Mouse (Mus musculus) T-helper 17 cell (primary cell): ENCODE measurements around the gene Tex14.

Source experiments
- in situ Hi-C, 2 experiments: fragments of 300-600 bp; cut with MboI, MseI; formaldehyde crosslinking; loops; 1 replicate in 1 of 2; 2 replicates in 1 of 2; pipeline ENCODE4 v1.15.1; 2025; ENCODE audit warnings: high pct_unique_total_duplicates in 2 of 2

The Tex14 gene

DNA sequence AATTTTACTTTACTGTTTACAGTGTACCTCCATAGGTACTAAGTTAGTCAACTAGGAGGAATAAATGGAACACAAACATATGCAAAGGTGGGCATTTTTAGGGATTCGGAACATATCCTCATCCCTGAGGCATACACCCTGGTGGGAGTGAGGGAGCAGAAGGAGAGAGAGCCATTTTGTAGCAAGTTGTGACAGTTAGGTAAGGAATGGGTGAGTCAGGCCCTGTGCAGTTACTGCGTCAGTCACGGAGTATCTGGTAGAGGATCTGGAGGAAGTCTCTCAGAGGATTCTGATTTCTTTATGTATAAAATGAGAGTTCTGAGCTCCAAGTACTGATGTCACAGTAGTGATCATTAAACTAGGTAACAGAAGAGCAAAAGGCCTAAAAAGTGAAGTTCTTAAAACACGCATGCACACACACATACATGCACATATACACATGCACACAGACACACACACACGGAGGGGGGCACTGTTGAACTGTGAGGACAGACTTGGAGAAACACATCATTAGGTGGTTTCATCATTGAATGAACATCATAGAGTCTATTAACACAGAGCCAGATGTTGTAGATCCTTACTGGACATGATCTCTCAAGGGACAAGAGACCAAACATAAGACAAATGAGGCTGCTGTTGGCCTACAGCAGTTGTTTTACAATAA, 182.5 kb downstream of the Tex14 start:
- in situ Hi-C loops = no loop called here

GRCm38 (mm10) chr11:87589605-87590004, 184.7 kb downstream of the Tex14 start:
- in situ Hi-C loops = no loop called here

GRCm38 (mm10) chr11:87590841-87591525, 186.1 kb downstream of the Tex14 start:
- in situ Hi-C loops = no loop called here

GRCm38 (mm10) chr11:87591526-87592353, 186.9 kb downstream of the Tex14 start, which contains the start of gene Mtmr4:
Gene Mtmr4, plus strand, starts transcription at chr11:87592162.
- in situ Hi-C loops = no loop called here

GRCm38 (mm10) chr11:87592354-87592695, 187.5 kb downstream of the Tex14 start:
- in situ Hi-C loops = no loop called here

DNA sequence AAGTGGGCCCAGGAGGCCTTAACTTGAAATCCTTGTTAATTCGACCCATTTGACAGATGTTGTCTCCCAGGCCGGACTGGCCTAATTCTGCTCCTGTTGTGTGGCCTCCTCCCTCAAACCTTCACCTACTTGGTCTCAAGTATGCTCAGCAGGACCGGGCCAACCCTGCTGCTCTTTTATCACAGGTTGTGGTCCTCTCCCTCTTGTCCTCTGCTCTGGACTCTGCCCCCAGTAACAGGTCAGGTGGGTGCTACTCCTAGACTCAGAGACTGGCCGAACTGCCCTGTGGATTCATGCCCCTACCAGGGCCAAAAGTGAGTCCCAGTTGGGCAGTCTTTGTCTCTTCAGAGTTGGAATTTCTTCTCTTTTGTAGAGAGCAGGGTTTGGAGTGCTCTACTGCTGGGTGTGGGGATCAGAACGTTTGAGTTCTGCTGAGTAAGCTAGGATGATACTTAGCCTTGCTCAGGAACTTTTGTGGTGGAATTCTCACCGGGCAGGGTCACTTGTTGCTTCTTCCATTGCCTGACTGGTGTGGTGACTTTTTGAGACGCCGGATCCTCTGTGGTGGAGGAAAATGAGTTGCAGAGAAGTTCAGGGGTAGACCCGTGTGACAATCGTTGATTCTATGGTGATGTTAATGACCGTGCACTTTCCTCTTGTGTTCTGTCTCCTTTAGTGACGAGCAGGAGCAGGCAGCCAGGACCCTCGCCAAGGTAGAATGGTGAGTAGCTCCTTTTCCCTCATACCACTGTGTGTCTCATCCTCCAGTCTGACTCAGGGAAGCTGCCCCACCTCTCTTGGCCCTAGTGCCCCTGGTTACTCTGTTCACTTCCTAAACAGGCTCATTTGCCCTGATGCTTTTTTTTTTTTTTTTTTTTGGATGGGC, 188.1 kb downstream of the Tex14 start:
- in situ Hi-C loops = no loop called here

- in situ Hi-C loops = no loop called here
Observed at GRCm38 (mm10) chr11:87595327-87595841, 190.5 kb downstream of the Tex14 start.

- in situ Hi-C loops = no loop called here
Observed at GRCm38 (mm10) chr11:87595976-87596375, 191.1 kb downstream of the Tex14 start.

DNA sequence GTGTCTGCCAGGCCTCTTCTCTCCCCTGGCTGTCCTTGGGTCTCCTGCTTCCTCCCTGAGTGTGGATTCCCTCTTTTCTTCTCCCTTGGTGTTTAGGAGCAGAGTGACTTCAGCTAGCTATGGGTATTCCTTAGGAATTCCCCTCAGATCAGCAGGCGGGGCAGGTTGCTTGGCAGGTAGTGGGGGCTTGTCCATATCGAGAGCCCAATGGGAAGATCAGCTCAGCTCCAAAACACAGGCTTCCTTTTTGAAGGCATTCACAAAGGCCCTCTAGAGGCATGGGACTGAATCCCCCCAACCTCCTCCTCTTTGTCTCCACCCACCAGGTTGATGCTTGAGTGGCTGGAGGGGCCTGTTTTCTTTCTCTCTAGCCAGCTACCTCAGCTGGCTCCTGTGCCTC, 191.6 kb downstream of the Tex14 start:
- in situ Hi-C loops = no loop called here

DNA sequence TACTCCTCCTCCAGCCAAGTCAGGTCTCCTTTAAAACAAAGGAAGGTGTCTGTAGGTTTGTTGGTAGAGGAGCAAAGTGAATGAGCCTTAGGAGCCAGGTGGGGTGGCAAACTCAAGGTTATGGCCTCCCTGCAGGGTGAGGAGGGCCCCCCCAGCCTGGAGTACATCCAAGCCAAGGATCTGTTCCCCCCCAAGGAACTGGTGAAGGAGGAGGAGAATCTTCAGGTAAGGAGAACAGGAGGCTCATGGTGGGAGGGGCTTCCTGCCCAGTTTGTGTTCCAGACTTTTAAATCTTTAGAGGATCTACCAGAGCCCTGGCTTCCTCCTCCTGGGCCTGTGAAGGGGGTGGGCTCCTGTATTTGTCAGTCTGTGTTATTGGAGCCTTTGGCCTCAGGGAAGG, 192.2 kb downstream of the Tex14 start:
- in situ Hi-C loops = no loop called here

GRCm38 (mm10) chr11:87599395-87600089, 194.7 kb downstream of the Tex14 start:
- in situ Hi-C loops = loop anchor here in 1 of 2 experiments (5.0 kb wide), 1 partner anchor 173 kb away; no protein-coding TSS in a partner anchor

DNA sequence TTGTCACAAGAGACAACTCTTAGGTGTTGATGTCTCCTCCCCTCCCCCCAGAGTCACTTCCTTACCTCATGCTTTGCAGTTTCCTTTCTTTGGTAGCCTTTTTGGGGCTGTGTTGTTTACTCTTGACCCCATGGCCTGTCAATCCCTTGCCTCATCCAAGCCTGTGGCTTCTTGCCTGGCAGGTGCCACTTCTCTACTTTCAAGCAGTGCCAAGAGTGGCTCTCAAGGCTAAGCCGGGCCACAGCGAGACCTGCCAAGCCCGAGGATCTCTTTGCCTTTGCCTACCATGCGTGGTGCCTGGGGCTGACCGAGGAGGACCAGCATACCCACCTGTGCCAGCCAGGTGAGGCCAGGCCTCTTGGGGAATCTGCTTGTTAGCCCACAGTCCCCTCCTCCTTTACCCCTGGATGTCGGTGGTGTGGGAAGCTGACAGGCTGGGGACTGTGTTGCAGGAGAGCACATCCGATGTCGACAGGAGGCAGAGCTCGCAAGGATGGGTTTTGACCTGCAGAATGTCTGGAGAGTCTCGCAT, 195.5 kb downstream of the Tex14 start:
- in situ Hi-C loops = loop anchor here in 1 of 2 experiments (5.0 kb wide), 1 partner anchor 172 kb away; no protein-coding TSS in a partner anchor

- in situ Hi-C loops = loop anchor here in 1 of 2 experiments (5.0 kb wide), 1 partner anchor 170 kb away; no protein-coding TSS in a partner anchor
Observed at GRCm38 (mm10) chr11:87602234-87602633, 197.4 kb downstream of the Tex14 start.

GRCm38 (mm10) chr11:87603571-87603970, 198.7 kb downstream of the Tex14 start:
- in situ Hi-C loops = loop anchor here in 1 of 2 experiments (5.0 kb wide), 1 partner anchor 169 kb away; no protein-coding TSS in a partner anchor
